Mouse (Mus musculus) MN1 (cell line): ENCODE measurements at regions not wholly inside any gene's neighbourhood (a gene's known extent, or its start where the extent isn't known, plus 50 kb on each side); places are given as distances from the start of the nearest gene placed in this dataset.

Experiments used
- DNase-seq: peaks from one replicate; pipeline ENCODE4 v3.0.0-alpha.2; 2016; ENCODE audit warnings: low spot score

GRCm38 (mm10) chr19:59646231-59646630 is 188.1 kb downstream of the Emx2 start:
- no peak for DNase-seq

GRCm38 (mm10) chr19:59646656-59647055 is 188.5 kb downstream of the Emx2 start:
- peak; percentile 10 for DNase-seq

GRCm38 (mm10) chr19:59649421-59649820 is 191.2 kb downstream of the Emx2 start:
- DNase-seq = no peak

GRCm38 (mm10) chr19:59650611-59651329 is 192.6 kb downstream of the Emx2 start:
- DNase-seq = no peak

GRCm38 (mm10) chr19:59653631-59654367 is 195.6 kb downstream of the Emx2 start:
- DNase-seq = no peak

GRCm38 (mm10) chr19:59655321-59655720 is 197.1 kb downstream of the Emx2 start:
- no peak for DNase-seq

- DNase-seq = no peak
Observed at GRCm38 (mm10) chr19:59669793-59670192, 211.6 kb downstream of the Emx2 start.

GRCm38 (mm10) chr19:59673537-59673936 is 215.4 kb downstream of the Emx2 start:
- DNase-seq = no peak

GRCm38 (mm10) chr19:59679191-59679590 is 221.0 kb downstream of the Emx2 start:
- no peak for DNase-seq

GRCm38 (mm10) chr19:59680356-59680755 is 222.2 kb downstream of the Emx2 start:
- DNase-seq = no peak

- no peak for DNase-seq
Observed at GRCm38 (mm10) chr19:59684292-59684691, 226.1 kb downstream of the Emx2 start.

GRCm38 (mm10) chr19:59685826-59686717 is 227.9 kb downstream of the Emx2 start:
- DNase-seq = no peak

- no peak for DNase-seq
Observed at GRCm38 (mm10) chr19:59687206-59687605, 229.0 kb downstream of the Emx2 start.

GRCm38 (mm10) chr19:59687681-59688080 is 229.5 kb downstream of the Emx2 start:
- DNase-seq = no peak

- DNase-seq = no peak
Observed at GRCm38 (mm10) chr19:59691541-59692096, 233.4 kb downstream of the Emx2 start.

- DNase-seq = peak; percentile 38
Observed at GRCm38 (mm10) chr19:59697628-59698027, 239.5 kb downstream of the Emx2 start.

- DNase-seq = peak; percentile 10
Observed at GRCm38 (mm10) chr19:59700187-59700586, 242.0 kb downstream of the Emx2 start.

GRCm38 (mm10) chr19:59707106-59707505 is 236.3 kb downstream of the Rab11fip2 start:
- no peak for DNase-seq

GRCm38 (mm10) chr19:59709180-59709579 is 234.3 kb downstream of the Rab11fip2 start:
- no peak for DNase-seq

GRCm38 (mm10) chr19:59715086-59715485 is 228.4 kb downstream of the Rab11fip2 start:
- no peak for DNase-seq

- DNase-seq = peak; percentile 11
Observed at GRCm38 (mm10) chr19:59717813-59718483, 225.5 kb downstream of the Rab11fip2 start.

GRCm38 (mm10) chr19:59738541-59738940 is 204.9 kb downstream of the Rab11fip2 start:
- DNase-seq = no peak
